Mouse (Mus musculus) embryo, embryonic 10.5 days (tissue): ENCODE results near the gene Tmod2.
"Not testable (repeated sequence)": the region's sequence is repeated elsewhere in the genome, so short reads cannot be mapped to it uniquely, and the experiment has no call there.

ENCODE experiments used
- DNase-seq: peaks from one replicate; pipeline ENCODE4 v3.0.0-alpha.2; 2015; ENCODE audit warnings: low spot score

Tmod2 gene

GRCm38 (mm10) chr9:75549010-75549409 lies 62.1 kb downstream of the Tmod2 start:
- no peak for DNase-seq

GRCm38 (mm10) chr9:75546885-75547553 lies 64.1 kb downstream of the Tmod2 start:
- no peak for DNase-seq

- DNase-seq: no peak
Observed at GRCm38 (mm10) chr9:75545514-75545913, 65.6 kb downstream of the Tmod2 start.

- DNase-seq: peak; percentile 40
Observed at GRCm38 (mm10) chr9:75541497-75541896, 69.6 kb downstream of the Tmod2 start.

DNA sequence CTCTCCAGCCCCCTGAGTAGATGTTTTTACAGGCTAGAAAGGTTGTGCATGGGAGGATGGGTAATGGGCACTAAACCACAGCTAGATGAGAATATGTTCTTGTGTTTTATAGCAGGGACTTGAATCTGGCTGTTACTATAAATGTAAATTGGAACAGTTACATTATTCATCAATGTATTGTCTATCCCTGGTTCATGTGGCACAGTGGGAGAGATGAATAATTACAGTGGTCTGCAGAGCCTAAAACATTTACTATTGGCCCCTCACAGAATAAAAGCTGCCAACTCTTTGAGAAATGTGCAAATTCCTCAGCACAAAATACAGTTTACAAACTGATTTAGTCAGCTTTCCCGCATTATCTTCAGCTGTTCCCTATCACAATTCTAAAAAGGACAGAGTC lies 74.7 kb downstream of the Tmod2 start:
- DNase-seq: no peak

GRCm38 (mm10) chr9:75534431-75534962 lies 76.6 kb downstream of the Tmod2 start:
- DNase-seq: no peak

DNA sequence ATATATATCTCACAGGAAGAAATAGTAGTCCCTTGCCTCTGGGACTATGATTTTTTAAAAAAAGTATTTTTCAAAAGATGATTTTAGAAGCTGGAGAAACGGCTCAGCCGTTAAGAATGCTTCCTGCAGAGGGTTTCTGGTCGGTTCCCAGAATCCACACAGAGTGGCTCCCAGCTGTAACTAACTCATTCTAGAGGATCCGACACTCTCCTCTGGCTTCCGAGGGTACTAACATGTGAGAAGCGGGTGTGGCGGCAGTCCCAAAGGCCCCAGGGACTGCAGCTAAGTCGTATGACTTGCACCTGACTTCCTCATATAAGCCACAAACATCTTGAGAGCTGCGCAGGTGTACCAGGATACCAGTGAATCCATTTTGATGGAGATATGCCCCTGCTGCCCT lies 78.1 kb downstream of the Tmod2 start:
- DNase-seq: not testable (repeated sequence)

DNA sequence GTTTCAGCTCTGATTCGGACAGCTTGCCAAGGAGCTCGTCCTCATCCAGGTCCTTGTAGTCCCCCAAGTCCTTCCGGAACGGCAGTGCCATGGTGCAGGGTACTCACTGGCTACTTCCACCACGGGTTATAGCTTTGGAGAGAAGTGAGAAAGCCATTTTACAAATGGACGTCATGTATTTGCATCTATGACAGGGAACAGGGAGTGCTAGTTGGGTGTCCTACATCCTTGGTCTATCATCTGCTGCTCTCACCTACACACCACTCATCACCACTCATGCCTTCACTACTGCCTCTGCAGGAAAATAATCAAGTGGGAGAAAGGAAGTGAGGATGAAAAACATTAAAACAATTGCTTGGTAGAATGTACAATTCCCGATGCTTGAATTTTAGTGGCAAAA lies 78.7 kb downstream of the Tmod2 start:
- no peak for DNase-seq

- DNase-seq: no peak
Observed at GRCm38 (mm10) chr9:75529358-75529757, 81.8 kb downstream of the Tmod2 start.

DNA sequence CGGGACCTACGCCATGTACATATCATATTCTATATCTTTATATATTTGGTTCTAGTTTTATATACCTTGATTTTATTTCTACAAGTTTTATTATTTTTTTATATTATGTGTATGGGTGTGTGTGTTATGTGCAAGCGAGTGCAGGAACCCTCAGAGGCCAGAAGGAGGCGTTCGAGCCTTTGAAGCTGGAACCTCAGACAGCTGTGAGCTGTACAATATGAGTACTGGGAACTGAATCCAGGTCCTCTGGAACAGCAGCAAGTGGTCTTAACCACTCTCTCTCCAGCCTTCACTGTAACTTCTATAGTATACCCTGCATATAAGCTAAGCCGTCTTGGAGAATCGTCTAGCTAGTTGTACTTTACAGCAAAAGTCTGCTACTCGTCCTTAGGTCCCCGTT lies 83.0 kb downstream of the Tmod2 start:
- DNase-seq: no peak

- DNase-seq: no peak
Observed at GRCm38 (mm10) chr9:75527368-75528059, 83.6 kb downstream of the Tmod2 start.

DNA sequence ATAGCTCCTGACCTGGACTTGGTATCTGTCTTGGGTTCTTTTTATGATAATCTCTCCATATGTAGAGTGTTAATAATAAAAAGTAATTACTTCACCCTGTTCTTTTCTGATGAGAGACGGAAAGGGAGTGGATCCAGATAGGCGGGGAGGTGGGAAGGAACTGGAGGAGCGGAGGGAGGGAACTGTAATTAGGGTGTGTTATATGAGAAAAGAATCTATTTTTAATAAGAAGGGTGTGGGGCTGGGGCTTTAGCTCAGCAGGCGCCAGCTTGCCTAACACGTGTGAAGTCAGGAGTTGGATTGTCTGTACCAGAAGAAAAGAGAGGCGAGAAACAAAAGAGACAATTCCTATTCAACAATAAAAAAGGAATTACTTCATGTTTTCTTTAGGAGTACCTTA lies 87.5 kb downstream of the Tmod2 start:
- no peak for DNase-seq

DNA sequence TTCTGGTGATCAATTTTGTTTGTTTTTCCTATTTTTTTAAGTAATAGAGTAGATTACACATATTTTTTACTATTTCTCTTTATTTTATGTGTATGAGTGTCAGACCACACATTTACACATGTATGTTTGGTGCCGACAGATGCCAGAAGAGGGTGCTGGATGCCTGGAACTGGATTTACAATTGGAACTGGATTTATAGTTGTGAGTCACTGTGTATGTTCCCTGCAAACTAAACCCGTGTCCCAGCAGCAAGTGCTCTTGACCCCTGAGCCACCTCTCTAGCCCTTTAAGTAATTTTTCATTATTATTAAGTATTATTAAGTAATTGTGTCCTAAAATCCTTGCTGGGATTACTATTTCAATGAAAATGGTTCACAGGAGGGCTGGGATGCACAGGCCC lies 88.9 kb downstream of the Tmod2 start:
- no peak for DNase-seq

DNA sequence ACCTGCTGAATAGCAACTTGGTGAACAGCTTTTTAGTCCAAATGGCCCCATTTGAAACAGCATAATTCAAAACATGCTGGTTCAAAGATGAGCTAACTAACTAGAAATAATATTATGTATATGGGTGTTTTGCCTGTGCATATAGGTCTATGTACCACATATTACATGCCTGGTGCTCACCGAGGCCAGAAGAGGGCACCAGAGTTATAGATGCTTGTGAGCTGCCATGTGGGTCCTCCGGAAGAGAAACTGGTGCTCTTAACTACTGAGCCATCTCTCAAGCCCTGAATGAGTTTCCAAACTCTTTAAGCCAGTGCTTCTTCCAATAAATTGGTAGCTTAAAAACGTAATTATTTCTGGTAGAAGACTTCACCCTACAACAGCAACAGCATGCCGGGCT lies 89.3 kb downstream of the Tmod2 start:
- DNase-seq: peak; percentile 76

GRCm38 (mm10) chr9:75520940-75521339 lies 90.2 kb downstream of the Tmod2 start:
- DNase-seq: no peak

- DNase-seq: peak; percentile 37
Observed at GRCm38 (mm10) chr9:75517751-75518150, 93.4 kb downstream of the Tmod2 start.
